Mouse (Mus musculus) adrenal gland, postnatal 25 days (tissue): ENCODE results near the gene Mlph. TPM values are rescaled to one million over a fixed set of nuclear protein-coding genes. Genes with fewer than 3 reads are reported as not detected.

Experiments used
- DNase-seq: peaks from one replicate; pipeline ENCODE4 v3.0.0; 2021; ENCODE audit warnings: mixed read lengths
- long read RNA-seq: library from polyadenylated mRNA; stranded (forward); transcript quantifications from one replicate; pipeline ENCODE4 v2.0.0, GENCODE M21; 2021
- total RNA-seq: library from RNA; stranded (reverse); gene quantifications from 2 replicates; pipeline ENCODE4 v1.2.3, GENCODE M21; 2021

The Mlph gene
- total RNA-seq: 2.3 and 3.1 TPM in 2 replicates
- long read RNA-seq, partial matches to known transcripts: 0 of 1 reads
- long read RNA-seq, other reads (novel, unspliced or antisense): 1 of 1 reads

DNA sequence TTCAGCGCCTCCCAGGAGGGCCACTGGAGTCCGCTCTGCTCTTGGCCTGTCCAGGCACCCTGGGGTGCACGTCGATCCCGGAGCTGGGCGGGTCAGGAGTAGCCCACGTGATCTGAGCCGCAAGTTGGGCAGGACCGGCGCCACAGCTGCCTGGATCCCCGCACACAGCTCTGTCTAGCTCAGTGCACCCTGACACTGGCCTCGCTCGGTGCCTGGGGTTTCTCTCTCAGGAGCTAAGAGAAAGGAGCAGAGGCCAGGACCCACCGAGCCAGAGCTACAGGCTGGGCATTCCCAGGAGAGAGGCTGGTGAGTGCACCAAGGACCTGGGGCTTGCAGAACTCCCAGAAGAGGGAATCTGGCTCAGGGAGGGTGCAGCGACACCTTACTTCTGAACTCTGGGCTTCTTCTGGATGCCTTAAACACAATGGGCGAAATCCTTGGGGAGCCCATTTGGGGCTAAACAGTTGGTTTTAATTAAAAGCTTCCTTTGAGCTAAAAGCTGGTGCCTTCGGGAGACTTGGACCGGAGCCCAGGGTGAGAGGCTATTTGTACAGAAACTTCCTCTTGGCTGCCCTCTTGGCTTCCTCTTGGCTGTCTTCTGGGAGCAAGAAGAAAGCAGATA is at the start of gene Mlph:
TSS of gene Mlph (plus strand) at position 138 of the 622 bp plus-strand sequence.
- peak; percentile 48 for DNase-seq

DNA sequence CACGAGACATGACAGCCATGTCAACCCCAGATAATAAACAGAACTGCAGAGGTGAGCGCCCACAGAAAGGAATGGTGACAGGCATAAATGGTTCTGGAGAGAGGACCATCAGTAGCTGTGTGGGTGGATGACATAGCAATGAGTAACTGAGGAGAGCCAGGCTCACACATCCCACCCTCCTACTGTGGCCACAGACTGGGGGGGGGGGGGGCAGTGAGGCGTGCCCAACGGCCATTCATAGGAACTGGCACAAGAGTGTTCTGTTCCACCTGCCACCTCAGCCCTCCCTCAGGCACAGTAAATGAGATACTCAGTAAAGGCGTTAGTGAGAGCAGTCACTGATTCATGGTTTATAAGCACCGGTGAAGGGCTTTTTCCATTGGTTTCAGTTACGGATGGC is 48.2 kb upstream of the Mlph start:
- no peak for DNase-seq

DNA sequence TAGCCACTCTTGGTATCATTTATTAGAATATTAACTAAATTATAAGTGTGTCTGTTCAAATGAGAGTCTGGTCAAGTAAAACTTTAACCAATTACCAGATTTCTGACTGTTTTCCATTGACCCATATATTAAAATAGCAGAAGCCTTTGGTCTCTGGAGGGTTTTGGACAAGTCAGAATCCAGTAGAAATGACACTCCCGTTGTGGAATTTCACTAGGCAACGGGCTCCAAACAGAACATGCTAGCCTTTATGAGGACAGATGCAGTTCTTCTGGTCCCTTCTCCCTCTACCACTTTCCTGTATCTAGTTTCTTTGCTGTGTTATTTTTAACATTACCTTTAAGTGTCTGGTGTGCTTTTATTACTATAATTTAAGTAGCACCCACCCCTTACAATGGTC is 44.3 kb upstream of the Mlph start:
- no peak for DNase-seq

DNA sequence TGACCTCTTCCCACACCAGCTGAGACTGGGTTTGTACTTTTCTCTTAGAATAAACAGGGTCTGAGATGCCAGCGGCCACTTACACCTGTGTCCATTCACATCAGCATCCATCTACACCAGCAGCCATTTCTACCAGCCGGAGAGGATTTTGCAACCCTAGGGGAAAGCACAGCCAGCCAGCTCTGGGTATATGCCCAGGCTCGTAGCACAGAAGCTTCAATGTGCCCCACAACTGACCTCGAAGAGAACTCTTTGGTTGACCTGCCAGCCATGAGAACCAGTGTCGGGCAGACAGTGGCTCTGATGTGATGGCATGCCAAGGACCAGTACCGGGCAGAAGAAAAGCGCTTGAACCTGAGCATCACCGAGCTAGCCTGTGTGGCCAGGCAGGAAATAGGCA is 39.5 kb upstream of the Mlph start:
- no peak for DNase-seq

DNA sequence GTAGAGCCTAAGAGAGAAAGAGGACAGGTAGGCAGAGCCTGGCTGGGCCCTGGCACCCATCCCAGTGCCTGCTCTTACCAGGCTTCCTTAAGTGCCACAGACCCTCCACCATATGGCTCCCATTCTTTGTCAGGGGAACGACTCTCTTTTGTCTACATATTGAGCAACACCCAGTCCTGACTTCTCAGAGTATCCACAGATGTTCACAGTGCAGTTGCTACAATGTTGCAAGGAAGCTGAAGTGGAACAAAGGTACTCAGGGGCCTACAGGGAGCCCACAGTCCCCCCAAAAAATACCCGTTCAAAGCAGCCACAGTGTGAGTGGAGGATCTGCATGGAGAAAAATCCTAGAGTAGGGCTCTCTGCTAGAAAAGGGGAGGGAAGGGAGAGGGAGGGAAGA is 38.9 kb upstream of the Mlph start:
- no peak for DNase-seq

DNA sequence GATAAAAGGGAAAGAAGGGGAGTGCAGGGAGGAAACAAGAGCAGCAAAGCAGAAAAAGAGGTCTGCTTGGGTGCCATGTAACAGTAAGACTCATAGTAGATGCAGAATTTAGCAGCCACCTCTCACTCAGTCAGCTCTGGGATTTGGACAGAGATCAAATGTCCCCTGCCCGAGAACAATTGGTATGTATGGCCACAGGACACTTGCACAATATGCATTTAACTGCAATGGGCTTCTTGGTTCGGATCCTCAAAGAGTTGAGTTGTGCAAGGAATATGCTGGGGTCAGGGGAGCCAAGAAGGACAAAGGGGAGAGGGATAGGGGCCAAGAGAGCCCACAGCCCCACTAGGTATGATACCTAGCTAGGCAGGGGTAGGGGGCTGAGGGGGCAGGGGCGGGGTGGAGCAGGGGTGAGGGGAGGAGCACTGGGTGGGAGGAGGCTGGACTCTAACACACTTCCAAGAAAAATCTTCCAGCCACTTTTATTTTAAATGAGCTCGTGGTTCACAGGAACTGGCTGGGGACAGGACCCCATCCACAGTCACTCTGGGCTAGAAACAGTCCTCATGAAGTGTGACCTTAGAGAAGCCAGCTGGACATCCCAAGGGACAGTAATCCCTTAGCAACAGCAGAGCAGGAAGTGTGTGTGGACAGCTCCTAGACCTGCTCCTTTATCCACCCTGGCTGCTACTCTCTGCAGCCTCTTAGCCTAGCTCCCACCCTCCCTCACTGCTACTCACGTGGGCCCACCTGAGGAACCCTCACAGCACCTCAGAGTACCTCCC is 38.2 kb upstream of the Mlph start:
- DNase-seq: no peak

DNA sequence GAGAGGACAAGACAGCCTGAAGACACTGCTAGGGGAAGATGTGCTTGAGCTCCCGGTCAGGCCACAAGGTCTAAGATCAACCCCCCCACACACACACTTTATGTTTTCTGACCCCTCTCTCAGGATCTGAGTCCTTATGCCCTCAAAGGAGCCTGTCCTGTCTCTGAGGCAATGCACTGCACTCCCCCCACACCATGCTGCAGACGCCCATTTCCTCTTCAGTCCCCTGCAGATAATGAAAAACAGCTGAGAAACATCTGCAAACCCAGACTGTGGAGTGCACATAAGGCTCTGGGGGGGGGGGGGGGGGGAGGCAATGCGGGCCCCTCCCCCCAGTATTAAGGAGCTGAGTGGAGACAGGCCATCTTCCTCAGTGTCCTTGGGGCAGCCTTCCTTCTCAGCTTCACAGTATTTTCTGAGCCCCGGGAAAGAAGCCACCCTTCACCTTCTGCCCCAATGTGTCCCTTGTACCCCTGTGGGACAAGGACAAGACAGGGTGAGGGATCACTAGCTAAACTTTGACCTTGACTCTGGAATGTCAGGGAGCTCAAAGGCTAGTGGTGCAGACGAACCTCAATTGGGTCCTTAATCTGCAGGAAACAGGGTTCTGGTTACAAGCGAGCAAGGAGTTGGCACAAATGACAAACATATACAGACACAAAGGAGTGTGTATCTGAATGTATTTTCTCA is 29.0 kb upstream of the Mlph start:
- no peak for DNase-seq

DNA sequence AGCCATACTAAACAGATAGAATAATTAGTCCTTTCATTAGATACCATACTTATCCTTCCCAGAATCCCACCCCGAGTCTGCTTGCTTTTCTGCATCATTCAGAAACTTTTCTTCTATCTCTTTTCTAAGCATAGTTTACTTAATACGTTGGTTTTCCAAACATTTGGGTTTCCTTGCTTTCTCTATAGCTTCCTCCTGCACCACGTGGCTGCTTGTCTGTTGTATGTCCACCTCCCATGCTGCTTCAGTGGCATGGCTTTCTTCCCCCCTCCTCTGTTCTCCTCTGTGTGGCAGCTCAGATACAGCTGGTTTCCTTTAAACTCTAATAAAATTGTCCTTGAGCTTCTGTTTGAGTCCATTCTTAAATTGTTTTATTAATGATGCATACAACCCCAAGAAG is 20.4 kb upstream of the Mlph start:
- DNase-seq: no peak

DNA sequence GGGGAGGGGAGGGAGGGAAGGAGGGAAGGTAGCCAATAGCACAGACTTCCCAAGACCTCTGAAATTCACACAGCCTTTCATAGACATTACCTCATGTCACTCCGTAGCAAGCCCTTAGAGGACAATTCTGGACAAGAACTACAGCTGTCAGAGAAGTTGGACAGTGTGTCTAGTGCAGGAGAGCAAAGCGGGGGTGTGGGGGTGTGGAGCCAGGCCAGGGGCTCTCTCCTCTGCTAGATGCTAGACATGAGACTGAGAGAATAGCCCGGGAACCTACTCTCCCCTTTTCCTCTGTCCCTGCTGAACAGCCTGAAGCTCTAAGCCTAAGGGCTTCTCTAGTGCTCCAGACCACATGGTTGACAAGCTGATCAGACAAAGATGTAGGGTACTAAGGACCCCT is 19.9 kb upstream of the Mlph start:
- no peak for DNase-seq

DNA sequence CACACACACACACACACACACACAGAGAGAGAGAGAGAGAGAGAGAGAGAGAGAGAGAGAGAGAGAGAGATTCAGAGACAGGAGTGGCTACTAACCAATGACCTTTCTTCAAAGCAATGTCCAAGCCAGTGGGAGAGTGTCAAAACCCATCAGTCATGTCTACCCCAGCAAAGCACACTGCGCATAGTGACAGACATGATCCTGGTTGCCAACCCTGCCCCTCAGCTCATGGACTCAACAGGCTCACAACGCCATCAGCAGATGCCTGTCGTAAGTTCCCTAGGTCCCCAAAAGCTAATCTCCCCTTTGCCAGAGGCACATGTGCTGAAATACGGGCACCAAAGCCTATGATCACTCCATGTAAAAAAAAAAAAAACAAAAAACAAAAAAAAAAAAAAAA is 18.6 kb upstream of the Mlph start:
- no peak for DNase-seq

DNA sequence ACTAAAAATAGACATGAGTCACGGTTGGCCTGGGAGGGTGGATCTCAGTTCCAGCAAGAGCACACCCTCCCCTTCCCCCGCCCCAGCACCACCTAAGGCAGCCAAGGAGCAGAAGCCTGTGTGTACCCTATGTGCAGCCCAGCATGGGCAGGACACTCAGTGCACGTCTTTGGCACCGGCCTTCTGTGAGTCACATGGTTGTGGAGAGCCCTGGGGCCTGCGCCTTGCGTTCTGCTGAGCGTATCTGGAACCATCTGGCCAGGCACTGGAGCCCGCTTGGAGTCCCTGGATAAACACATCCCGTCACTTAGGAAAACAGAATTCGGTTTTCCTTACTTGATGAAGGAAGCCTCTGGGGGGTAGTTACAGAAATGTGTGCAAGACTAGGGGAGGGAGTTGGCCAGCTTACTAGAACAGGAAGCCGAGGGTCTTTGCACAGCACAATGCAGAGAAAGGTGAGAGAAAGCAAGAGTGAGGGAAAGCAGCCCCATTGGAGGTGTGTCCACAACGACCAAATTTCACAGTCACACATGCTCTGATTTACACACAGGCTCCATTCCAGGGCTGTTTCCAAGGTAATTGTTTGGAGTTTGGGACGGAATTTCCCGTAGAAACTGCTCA is 18.0 kb upstream of the Mlph start:
- DNase-seq: peak; percentile 49

DNA sequence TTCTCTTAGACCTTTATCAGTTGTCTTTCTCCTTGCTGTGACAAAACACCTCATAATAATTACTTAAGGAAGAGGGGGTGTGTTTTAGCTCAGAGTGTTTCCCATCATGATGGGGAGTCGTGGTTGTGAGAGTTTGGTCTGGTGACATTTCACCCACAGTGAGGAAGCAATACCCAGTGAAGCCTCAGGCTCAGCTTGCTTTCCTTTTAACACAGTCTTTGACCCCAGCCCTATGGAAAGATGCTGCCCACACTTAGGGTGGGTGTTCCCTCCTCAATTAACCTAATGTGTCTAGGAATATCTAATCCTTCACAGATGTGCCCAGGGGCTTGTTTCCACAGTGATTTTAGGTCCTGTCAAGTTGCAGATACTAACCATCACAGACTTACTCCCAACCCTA is 16.9 kb upstream of the Mlph start:
- no peak for DNase-seq

DNA sequence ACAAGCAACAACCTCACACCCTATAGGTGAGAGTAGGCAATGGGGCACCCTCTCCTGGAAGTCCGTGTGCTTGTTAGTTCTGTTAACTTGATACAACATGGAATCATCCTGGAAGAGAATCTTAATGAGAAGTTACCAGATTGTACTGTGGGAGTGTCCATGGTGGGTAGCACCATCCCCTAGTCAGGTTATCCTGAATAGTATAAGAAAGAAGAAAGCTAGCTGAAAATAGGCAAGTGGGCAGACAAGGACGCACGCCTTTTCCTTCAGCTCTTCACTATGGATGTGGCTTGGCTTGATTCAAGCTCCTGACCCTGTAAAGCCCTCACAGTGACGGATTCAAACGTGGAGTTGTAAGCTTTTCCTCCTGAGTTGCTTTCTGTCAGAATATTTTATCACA is 15.1 kb upstream of the Mlph start:
- DNase-seq: no peak

DNA sequence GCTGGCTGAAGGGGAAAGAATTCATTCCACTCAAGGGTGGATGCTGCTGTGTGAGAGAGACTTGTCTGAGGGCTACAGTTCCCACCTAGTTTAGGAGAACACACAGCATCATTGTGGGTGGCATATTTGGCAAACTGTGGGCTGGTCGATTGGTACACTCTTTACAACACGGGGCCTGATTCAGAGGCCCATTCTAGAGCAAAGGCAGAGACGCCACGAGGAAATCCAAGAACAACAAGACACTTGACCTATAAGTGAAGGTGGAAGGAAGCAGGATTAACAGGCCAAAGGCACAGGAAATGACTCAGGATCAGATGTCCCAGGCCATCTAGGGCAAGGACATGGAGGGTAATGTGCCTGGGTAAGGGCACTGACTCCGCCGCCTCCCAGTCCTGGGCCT is 14.5 kb upstream of the Mlph start:
- DNase-seq: no peak

DNA sequence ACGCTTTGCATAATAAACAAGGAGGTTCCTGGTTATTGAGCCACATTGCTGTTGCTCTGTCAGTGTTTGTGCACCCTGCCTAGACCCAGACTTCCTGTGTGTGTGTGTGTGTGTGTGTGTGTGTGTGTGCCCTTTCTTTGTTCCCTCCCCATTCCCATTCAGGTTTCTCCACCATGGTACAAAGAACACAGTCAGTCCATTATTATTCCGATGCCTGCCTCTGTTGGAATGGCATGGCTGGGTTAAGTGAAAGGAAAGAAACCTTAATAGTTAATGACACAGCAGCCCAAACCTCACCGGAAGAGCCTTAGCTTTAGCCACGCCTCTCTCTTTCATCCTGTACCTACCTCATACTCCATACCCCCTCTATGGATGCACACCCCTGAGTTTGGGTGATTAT is 13.6 kb upstream of the Mlph start:
- no peak for DNase-seq

DNA sequence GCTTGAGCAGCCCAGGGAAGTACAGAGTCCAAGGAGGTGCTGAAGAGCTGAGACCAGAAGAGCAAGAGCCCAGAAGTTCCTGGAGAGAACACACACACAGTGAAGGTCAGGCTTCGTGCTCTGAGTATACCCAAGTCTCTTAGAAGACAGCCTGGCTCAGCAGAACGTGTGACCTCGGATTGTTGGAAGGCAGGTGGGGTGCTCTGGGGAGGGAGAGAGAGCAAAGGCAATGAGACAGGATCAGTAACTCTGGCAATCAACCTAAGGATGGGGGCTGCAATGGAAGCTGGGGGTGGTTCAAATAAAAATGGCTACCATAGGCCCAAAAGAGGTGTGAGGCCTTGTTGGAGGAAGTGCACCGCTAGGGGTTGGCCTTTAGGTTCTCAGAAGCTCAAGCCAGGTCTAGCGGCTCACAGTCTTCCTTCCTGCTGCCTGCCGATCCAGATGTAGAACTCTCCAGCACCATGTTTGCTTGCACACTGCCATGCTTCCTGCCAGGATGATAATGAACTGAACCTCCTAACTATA is 13.1 kb upstream of the Mlph start:
- DNase-seq: no peak

DNA sequence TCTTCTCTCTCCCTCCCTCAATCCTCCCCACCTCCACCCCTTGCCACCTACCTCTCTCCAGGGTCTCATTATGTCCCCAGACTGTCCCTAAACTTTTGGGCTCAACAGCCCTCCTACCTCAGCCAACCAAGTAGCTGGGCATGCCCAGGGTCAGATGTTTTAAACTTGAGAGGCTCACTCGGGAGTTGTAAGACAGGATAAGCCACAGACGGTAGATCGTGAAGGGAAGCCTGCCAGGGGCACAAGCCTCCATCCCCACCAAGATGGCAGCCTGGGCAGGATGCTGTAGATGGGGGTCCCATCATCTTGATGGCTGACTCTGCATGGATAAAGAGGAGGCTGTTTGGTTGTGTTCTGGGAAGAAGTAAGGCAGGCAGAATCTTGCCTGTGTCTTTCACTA is 12.1 kb upstream of the Mlph start:
- no peak for DNase-seq

DNA sequence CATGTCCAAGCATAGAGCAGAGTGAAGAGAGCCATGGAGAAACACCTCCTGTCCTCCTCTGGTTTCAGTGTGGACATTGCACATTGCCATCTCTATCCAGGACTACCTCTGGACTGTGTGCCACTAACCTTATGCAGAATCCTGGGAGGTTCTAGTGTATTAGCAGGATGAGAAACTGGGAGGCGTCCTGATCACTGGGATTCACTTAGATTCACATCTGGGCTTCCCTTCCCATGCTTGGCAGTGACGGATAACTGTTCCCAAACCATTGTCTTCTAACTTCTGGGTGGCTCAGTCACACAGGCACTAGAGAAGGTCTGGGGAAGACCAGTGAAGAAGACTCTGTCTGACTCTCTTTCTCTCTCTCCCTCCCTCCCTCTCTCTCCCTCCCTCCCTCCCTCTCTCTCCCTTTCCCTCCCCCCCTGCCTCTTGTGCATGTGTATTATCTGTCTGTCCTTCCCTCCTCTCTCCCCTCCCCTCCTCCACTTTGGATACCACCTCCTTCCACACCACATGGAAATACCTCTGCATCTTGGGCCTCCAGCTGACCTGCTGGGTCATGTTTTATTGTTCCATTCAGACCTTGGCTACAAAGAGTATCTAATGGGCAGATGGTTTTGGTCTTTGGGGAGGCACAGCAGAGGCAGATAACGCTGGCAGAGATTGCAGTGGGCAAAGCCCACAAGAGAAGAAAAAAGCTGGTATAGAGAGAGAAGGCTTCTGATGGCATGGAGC is 11.5 kb upstream of the Mlph start:
- no peak for DNase-seq

DNA sequence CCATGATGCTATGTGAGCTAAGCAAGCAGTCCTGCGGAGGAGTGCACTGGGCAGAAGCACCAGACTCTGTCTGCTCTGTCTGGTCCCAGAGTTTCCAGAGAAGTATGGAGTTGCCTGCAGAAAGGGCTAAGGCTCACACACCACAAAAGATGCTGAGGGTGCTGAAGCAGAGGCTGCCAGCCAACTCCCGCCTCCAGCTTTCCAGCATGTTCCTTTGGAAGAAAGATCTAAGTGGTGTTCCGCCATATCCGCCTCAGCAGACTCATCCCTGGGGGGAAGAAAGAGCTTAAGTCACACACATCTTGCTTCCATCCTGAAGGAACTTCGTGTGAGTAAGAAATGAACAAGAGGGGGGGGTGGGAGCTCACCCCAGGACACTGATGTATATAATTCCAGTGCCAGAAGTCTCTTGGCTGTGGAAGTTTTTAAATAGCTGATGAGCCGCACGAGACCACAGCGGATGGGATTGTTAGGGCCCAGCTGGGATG is 10.9 kb upstream of the Mlph start:
- DNase-seq: no peak

DNA sequence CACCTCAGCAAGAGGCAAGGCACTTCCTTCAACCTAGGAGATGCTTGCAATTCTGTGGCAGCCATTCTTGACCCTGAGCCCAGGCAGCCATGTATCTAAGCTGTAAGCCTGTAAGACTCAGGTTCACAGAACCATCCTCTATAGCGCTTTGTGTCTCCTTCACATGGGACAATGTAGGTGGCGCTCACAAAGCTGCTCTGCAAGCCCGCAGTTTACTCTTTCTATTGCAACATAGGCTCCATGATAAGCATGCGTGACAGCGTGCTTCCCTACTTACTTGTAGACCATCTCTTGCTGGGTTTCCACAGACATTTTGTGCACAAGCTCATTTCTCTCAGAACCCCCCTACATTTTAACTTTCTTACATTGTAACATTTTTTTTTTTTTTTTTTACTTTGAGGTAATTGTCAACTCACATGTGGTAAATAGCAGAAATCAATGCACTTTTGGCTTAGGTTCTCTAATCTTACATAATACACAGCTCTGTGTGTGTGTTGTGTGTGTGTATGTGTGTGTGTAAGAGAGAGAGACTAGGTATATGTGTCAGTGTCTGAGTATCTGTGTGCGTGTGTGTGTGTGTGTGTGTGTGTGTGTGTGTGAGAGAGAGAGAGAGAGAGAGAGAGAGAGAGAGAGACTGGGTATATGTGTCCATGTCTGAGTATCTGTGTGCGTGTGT is 10.0 kb upstream of the Mlph start:
- no peak for DNase-seq

DNA sequence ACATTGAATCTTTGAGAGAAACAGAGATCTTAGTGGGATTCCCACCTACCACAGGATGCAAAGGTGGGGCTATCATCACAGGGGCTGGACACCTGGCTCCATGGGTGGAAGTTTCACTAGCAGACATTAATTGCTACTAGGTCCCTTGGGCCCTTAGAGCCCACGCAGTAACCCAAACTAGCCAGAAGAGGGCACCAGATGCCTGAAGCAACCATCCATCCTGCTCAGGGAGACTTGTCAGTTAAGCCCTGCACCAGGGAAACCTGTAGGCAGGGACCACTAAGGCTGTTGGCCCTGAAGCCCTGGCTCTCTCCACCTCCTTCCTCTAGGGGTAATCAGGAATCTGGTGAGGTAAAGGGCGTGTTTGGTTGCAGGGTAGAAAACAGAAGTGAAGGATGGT is 8.5 kb upstream of the Mlph start:
- DNase-seq: peak; percentile 40
